Comparison of ENCODE assay signal across 8 mouse cellular contexts in the genomic region with DNA sequence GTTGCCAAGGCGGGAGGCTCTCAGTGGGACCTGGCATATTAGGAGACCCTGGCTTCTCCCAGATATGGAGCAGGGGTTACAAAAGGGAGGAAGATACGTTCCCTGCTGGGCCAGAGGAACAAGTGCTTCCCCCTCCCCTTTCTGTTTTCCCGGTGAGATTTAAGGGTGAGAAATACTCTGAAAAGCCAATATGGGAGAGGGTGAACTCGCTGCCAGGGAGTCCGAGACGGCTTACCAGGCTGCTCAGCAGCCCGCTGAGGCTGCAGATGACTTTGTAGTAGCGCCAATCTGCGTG. TPM values are rescaled to one million over a fixed set of nuclear protein-coding genes. Genes with fewer than 3 reads are reported as not detected.
A peak's percentile ranks its signal among the peaks of the same experiment; 100 is the strongest.
DNase-seq lines count a peak whose midpoint lies in the region; ATAC-seq and TF ChIP-seq lines count a peak whose summit lies in the region.

No protein-coding gene starts in this region.

- no peak for DNase-seq in heart, postnatal 4 days
- no peak for DNase-seq in liver, embryonic 14.5 days (ENCODE audit: low read depth in 3 of 3, low spot score in 3 of 3)
- no peak for DNase-seq in adrenal gland, postnatal 25 days
- no peak for DNase-seq in adrenal gland, adult (ENCODE audit: inconsistent age in 2 of 2, low spot score in 1 of 2)
- DNase-seq in kidney, adult 9 months = no peak

- H3K4me2 ChIP-seq in heart, embryonic 12.5 days = peak overlapping the region; percentile 90
- H3K4me2 ChIP-seq in forebrain, embryonic 16.5 days (ENCODE audit: low read length) = peak overlapping the region; percentile 70
- H3K4me2 ChIP-seq in liver, embryonic 14.5 days (ENCODE audit: low read depth) = peak overlapping the region; percentile 64

- H3K9me3 ChIP-seq in heart, embryonic 12.5 days (replicated peaks) = no peaks in the 10 kb centered on the region
- no peaks in the 10 kb centered on the region for H3K9me3 ChIP-seq in ES-Bruce4 (replicated peaks; ENCODE audit: control insufficient read depth, insufficient read depth, low read length, poor library complexity, severe bottlenecking)
- H3K9me3 ChIP-seq in forebrain, embryonic 16.5 days (ENCODE audit: control insufficient read depth, low read length) = no peaks in the 10 kb centered on the region
- no peaks in the 10 kb centered on the region for H3K9me3 ChIP-seq in liver, embryonic 14.5 days (ENCODE audit: control insufficient read depth, low read length)

- no peaks in the 10 kb centered on the region for H3K36me3 ChIP-seq in heart, embryonic 12.5 days
- no peaks in the 10 kb centered on the region for H3K36me3 ChIP-seq in ES-Bruce4 (ENCODE audit: control insufficient read depth, insufficient read depth, low read length, poor library complexity, severe bottlenecking)
- no peaks in the 10 kb centered on the region for H3K36me3 ChIP-seq in forebrain, embryonic 16.5 days (ENCODE audit: control insufficient read depth, insufficient read depth)
- no peaks in the 10 kb centered on the region for H3K36me3 ChIP-seq in liver, embryonic 14.5 days (replicated peaks; ENCODE audit: control insufficient read depth, insufficient read depth, low read depth)

- no peaks in the 10 kb centered on the region for H3K27me3 ChIP-seq in heart, embryonic 12.5 days (replicated peaks)
- no peaks in the 10 kb centered on the region for H3K27me3 ChIP-seq in ES-Bruce4 (ENCODE audit: control insufficient read depth, insufficient read depth, low read length, poor library complexity, severe bottlenecking)
- no peaks in the 10 kb centered on the region for H3K27me3 ChIP-seq in forebrain, embryonic 16.5 days (replicated peaks; ENCODE audit: control insufficient read depth, insufficient read depth, low read length)
- H3K27me3 ChIP-seq in liver, embryonic 14.5 days (ENCODE audit: control insufficient read depth, insufficient read depth, low read length) = peaks cover 9% of the 10 kb centered on the region

- H3K9ac ChIP-seq in heart, embryonic 12.5 days = peak overlapping the region; percentile 68
- peak overlapping the region; percentile 63 for H3K9ac ChIP-seq in ES-Bruce4 (ENCODE audit: low read depth, poor library complexity, severe bottlenecking)
- H3K9ac ChIP-seq in forebrain, embryonic 16.5 days (replicated peaks; ENCODE audit: low read depth, low read length) = peak overlapping the region; percentile 59
- no peak overlapping the region for H3K9ac ChIP-seq in liver, embryonic 14.5 days (replicated peaks)

- TF ChIP-seq CTCF in ES-Bruce4 (IDR thresholded peaks at IDR 0.05; ENCODE audit: low read depth, low read length) = no peak
- no peak for TF ChIP-seq CTCF in liver, embryonic 14.5 days (IDR thresholded peaks at IDR 0.05; ENCODE audit: low read depth)

- H3K4me3 ChIP-seq in heart, embryonic 12.5 days = peak overlapping the region; percentile 47
- peak overlapping the region; percentile 71 for H3K4me3 ChIP-seq in ES-Bruce4 (ENCODE audit: low read depth, low read length)
- H3K4me3 ChIP-seq in forebrain, embryonic 16.5 days (replicated peaks; ENCODE audit: low read length) = peak overlapping the region; percentile 37
- peak overlapping the region in 1 of 2 experiments; percentile 30; a peak in 2 of 4 replicates for H3K4me3 ChIP-seq in liver, embryonic 14.5 days (ENCODE audit: insufficient read depth in 1 of 2, low read depth in 2 of 2, low read length in 2 of 2)

- H3K27ac ChIP-seq in heart, embryonic 12.5 days (ENCODE audit: poor library complexity, severe bottlenecking) = peak overlapping the region; percentile 66
- peak overlapping the region; percentile 52; the same call in 1 of the 2 replicates for H3K27ac ChIP-seq in ES-Bruce4 (ENCODE audit: insufficient read depth, low read length)
- H3K27ac ChIP-seq in forebrain, embryonic 16.5 days (ENCODE audit: low read length) = peak overlapping the region; percentile 20; the same call in 1 of the 2 replicates
- H3K27ac ChIP-seq in liver, embryonic 14.5 days = no peak overlapping the region

- no peak for ATAC-seq in heart, embryonic 12.5 days (ENCODE audit: insufficient number of reproducible peaks, low FRiP score)
- ATAC-seq in forebrain, embryonic 16.5 days = no peak; the same call in 1 of the 2 replicates
- no peak for ATAC-seq in liver, embryonic 14.5 days (ENCODE audit: insufficient read depth)

- TF ChIP-seq EP300 in ES-Bruce4 (IDR thresholded peaks at IDR 0.05; ENCODE audit: insufficient read depth, low read depth, low read length) = no peak
- no peak for TF ChIP-seq EP300 in liver, embryonic 14.5 days (IDR thresholded peaks at IDR 0.05; ENCODE audit: low read depth)

- 5% methylated on average over 9 of the region's 9 CpGs for WGBS in heart, embryonic 12.5 days
- WGBS in forebrain, embryonic 16.5 days = 6% methylated on average over 9 of the region's 9 CpGs
- 12% methylated on average over 9 of the region's 9 CpGs for WGBS in liver, embryonic 14.5 days (ENCODE audit: insufficient replicate concordance)

- peaks cover 58% of the 10 kb centered on the region for H3K4me1 ChIP-seq in heart, embryonic 12.5 days (replicated peaks)
- peaks cover 4% of the 10 kb centered on the region for H3K4me1 ChIP-seq in ES-Bruce4 (ENCODE audit: control insufficient read depth, insufficient read depth, low read length)
- H3K4me1 ChIP-seq in forebrain, embryonic 16.5 days (replicated peaks; ENCODE audit: control insufficient read depth, insufficient read depth, low read length) = peaks cover 26% of the 10 kb centered on the region
- peaks cover 23 to 48% of the 10 kb centered on the region in 2 experiments for H3K4me1 ChIP-seq in liver, embryonic 14.5 days (replicated peaks; ENCODE audit: control insufficient read depth in 2 of 2, insufficient read depth in 2 of 2, low read length in 1 of 2)

- no peak for TF ChIP-seq POLR2A in ES-Bruce4 (IDR thresholded peaks at IDR 0.05; ENCODE audit: insufficient read depth, low read length)

RNA-seq across cellular contexts. Expression of a gene that starts 26.7 kb away (rescaled TPM):
- polyA plus RNA-seq in heart, embryonic 12.5 days (2016; fragmentation: Nextera tagmentation; extraction: Ambion mirVana) = 619 and 647 TPM in 2 replicates
- total RNA-seq in heart, postnatal 4 days (2021) = 100 to 1,000 TPM; 289 to 299 TPM
- polyA plus RNA-seq in ES-Bruce4 (2011; ENCODE audit: insufficient read depth, insufficient read length, low read depth, missing spikeins) = 1,141 and 1,173 TPM in 2 replicates
- polyA plus RNA-seq in forebrain, embryonic 16.5 days (2015; fragmentation: Nextera tagmentation; extraction: Ambion mirVana) = 1,924 and 2,147 TPM in 2 replicates
- polyA plus RNA-seq in liver, embryonic 14.5 days (2012; rRNA removed) = 112 and 195 TPM in 2 replicates
- polyA plus RNA-seq in liver, embryonic 14.5 days (2014; fragmentation: Nextera tagmentation; extraction: Ambion mirVana) = 368 and 373 TPM in 2 replicates
- 525 and 582 TPM in 2 replicates for total RNA-seq in adrenal gland, postnatal 25 days (2021)

RNA-seq across cellular contexts. Expression of a gene that starts 45.8 kb away (rescaled TPM):
- not detected in 2 replicates for polyA plus RNA-seq in heart, embryonic 12.5 days (2016; fragmentation: Nextera tagmentation; extraction: Ambion mirVana)
- not detected for total RNA-seq in heart, postnatal 4 days (2021)
- not detected in 2 replicates for polyA plus RNA-seq in ES-Bruce4 (2011; ENCODE audit: insufficient read depth, insufficient read length, low read depth, missing spikeins)
- polyA plus RNA-seq in forebrain, embryonic 16.5 days (2015; fragmentation: Nextera tagmentation; extraction: Ambion mirVana) = not detected in 2 replicates
- not detected in 2 replicates for polyA plus RNA-seq in liver, embryonic 14.5 days (2012; rRNA removed)
- not detected in 2 replicates for polyA plus RNA-seq in liver, embryonic 14.5 days (2014; fragmentation: Nextera tagmentation; extraction: Ambion mirVana)
- total RNA-seq in adrenal gland, postnatal 25 days (2021) = not detected in 2 replicates
